Mouse (Mus musculus): ENCODE measurements at regions not wholly inside any gene's neighbourhood (a gene's known extent, or its start where the extent isn't known, plus 50 kb on each side); places are given as distances from the start of the nearest gene placed in this dataset.

- TF ChIP-seq POLR2AphosphoS2 (IDR thresholded peaks at IDR 0.05; ENCODE audit: insufficient read length, low read depth), result no peak
- TF ChIP-seq E2F4 (IDR thresholded peaks at IDR 0.05; ENCODE audit: insufficient read depth), result no peak
- no peak for TF ChIP-seq POLR2A (IDR thresholded peaks at IDR 0.05; ENCODE audit: insufficient read length, low read depth)
- TF ChIP-seq MAX (IDR thresholded peaks at IDR 0.05; ENCODE audit: low read depth), result no peak
Measured at GRCm38 (mm10) chr17:73038586-73038985, 69.2 kb upstream of the Lclat1 start.

Data from myocyte (in vitro differentiated cells).